11 mouse cellular contexts compared by ENCODE assay signal in genomic region chr6:87875083-87875482, GRCm38 (mm10). TPM values are rescaled to one million over a fixed set of nuclear protein-coding genes. Genes with fewer than 3 reads are reported as not detected.
DNase-seq lines count a peak whose midpoint lies in the region; TF ChIP-seq lines count a peak whose summit lies in the region.
"Had no signal": no experiment of that assay in that cellular context is flagged by ENCODE, and none has a peak within 500 bp of the region (broad histone marks: within the 10 kb centered on the region; RNA-seq: fewer than 3 reads in every experiment).

No protein-coding gene starts in this region.

- TF ChIP-seq POLR2A in small intestine, adult 2 months (IDR thresholded peaks at IDR 0.05; ENCODE audit: low read depth, low read length) = no peak

- peak; percentile 21 for DNase-seq in ovary, postnatal 36 days (ENCODE audit: low spot score)
- no peak for DNase-seq in ovary, postnatal 10 days (ENCODE audit: low spot score)
- DNase-seq in adrenal gland, postnatal 14 days = peak; percentile 35
- peak; percentile 90 for DNase-seq in gastrocnemius, postnatal 25 days
- no peak for DNase-seq in cerebellum, postnatal 14 days
- DNase-seq in layer of hippocampus, postnatal 25 days (ENCODE audit: extremely low spot score in 1 of 2, low spot score in 1 of 2) = no peak
- DNase-seq: lung, embryonic 14.5 days; thymus, adult 2 months had no signal

- peaks cover 28% of the 10 kb centered on the region for H3K4me1 ChIP-seq in small intestine, adult 2 months (ENCODE audit: control insufficient read depth, insufficient read depth, insufficient read length, low read length)
- H3K4me1 ChIP-seq: forebrain, embryonic 13.5 days had no signal

- H3K4me3 ChIP-seq in small intestine, adult 2 months (ENCODE audit: low read depth, low read length) = no peak overlapping the region
- H3K4me3 ChIP-seq: forebrain, embryonic 13.5 days had no signal

- H3K36me3 ChIP-seq in small intestine, adult 2 months (ENCODE audit: control insufficient read depth, insufficient read depth, low read length) = no peaks in the 10 kb centered on the region

- peak overlapping the region; percentile 97 for H3K27ac ChIP-seq in small intestine, adult 2 months (ENCODE audit: insufficient read depth, low read depth, low read length)
- H3K27ac ChIP-seq: forebrain, embryonic 13.5 days; kidney, postnatal 0 days had no signal

- WGBS in small intestine, adult 2 months = 28% methylated on average over 1 of the region's 1 CpGs

- TF ChIP-seq CTCF in small intestine, adult 2 months (IDR thresholded peaks at IDR 0.05; ENCODE audit: extremely low read depth, insufficient read length, insufficient replicate concordance, low read depth, low read length) = no peak

- no peaks in the 10 kb centered on the region for H3K27me3 ChIP-seq in small intestine, adult 2 months (ENCODE audit: control insufficient read depth, insufficient read depth, low read length)
- H3K27me3 ChIP-seq: forebrain, embryonic 13.5 days had no signal

RNA-seq across cellular contexts. Expression of gene Copg1, which starts 12.5 kb away (rescaled TPM):
- total RNA-seq in adrenal gland, postnatal 14 days (2021) = 93.2 and 98.2 TPM in 2 replicates
- 10 to 100 TPM; 30.1 to 35.4 TPM for total RNA-seq in gastrocnemius, postnatal 25 days (2021)
- 44.8 and 62.5 TPM in 2 replicates for polyA plus RNA-seq in small intestine, adult 2 months (2012; rRNA removed)
- total RNA-seq in layer of hippocampus, postnatal 25 days (2021) = 100 to 1,000 TPM; 230 to 237 TPM

RNA-seq across cellular contexts. Expression of gene Cnbp, which starts 24.2 kb away (rescaled TPM):
- 392 and 410 TPM in 2 replicates for total RNA-seq in adrenal gland, postnatal 14 days (2021)
- total RNA-seq in gastrocnemius, postnatal 25 days (2021) = 100 to 1,000 TPM; 410 to 437 TPM
- 63.8 and 77.3 TPM in 2 replicates for polyA plus RNA-seq in small intestine, adult 2 months (2012; rRNA removed)
- 100 to 1,000 TPM; 246 to 257 TPM for total RNA-seq in layer of hippocampus, postnatal 25 days (2021)

RNA-seq across cellular contexts. Expression of gene Isy1, which starts 36.5 kb away (rescaled TPM):
- 41.0 and 42.3 TPM in 2 replicates for total RNA-seq in adrenal gland, postnatal 14 days (2021)
- 10 to 100 TPM; 17.8 to 20.4 TPM for total RNA-seq in gastrocnemius, postnatal 25 days (2021)
- 2.2 and 6.7 TPM in 2 replicates for polyA plus RNA-seq in small intestine, adult 2 months (2012; rRNA removed)
- 10 to 100 TPM; 30.9 to 32.3 TPM for total RNA-seq in layer of hippocampus, postnatal 25 days (2021)

RNA-seq across cellular contexts. Expression of gene Hmces, which starts 38.7 kb away (rescaled TPM):
- 23.3 and 24.8 TPM in 2 replicates for total RNA-seq in adrenal gland, postnatal 14 days (2021)
- 1 to 10 TPM; 5.4 to 7.4 TPM for total RNA-seq in gastrocnemius, postnatal 25 days (2021)
- 6.5 and 19.8 TPM in 2 replicates for polyA plus RNA-seq in small intestine, adult 2 months (2012; rRNA removed)
- 10 to 100 TPM; 24.4 to 25.0 TPM for total RNA-seq in layer of hippocampus, postnatal 25 days (2021)

RNA-seq across cellular contexts. Expression of gene Gm45140, which starts 39.5 kb away (rescaled TPM):
- 4.1 and 6.1 TPM in 2 replicates for total RNA-seq in adrenal gland, postnatal 14 days (2021)
- under 1 TPM in 1 of 2 experiments, not detected in 1; 0.59 TPM for total RNA-seq in gastrocnemius, postnatal 25 days (2021)
- polyA plus RNA-seq in small intestine, adult 2 months (2012; rRNA removed) = 0.34 and 0.47 TPM in 2 replicates
- total RNA-seq in layer of hippocampus, postnatal 25 days (2021) = 1 to 10 TPM; 1.0 to 2.3 TPM

Comparison
In these comparisons a context has a peak if more than half of its experiments do, and no peak if none do; other contexts are left out.
1. DNase-seq: peak in ovary, postnatal 36 days (single experiment), adrenal gland, postnatal 14 days (single experiment) and gastrocnemius, postnatal 25 days (single experiment); none in ovary, postnatal 10 days (single experiment), cerebellum, postnatal 14 days (0 of 2) and layer of hippocampus, postnatal 25 days (0 of 2).